In genomic region chr5:143642262-143642831, GRCm38 (mm10) we compare ENCODE assay signal across 10 mouse cellular contexts. TPM values are rescaled to one million over a fixed set of nuclear protein-coding genes. Genes with fewer than 3 reads are reported as not detected.
DNase-seq lines count a peak whose midpoint lies in the region; ATAC-seq and TF ChIP-seq lines count a peak whose summit lies in the region.
"Had no signal": no experiment of that assay in that cellular context is flagged by ENCODE, and none has a peak within 500 bp of the region (broad histone marks: within the 10 kb centered on the region; RNA-seq: fewer than 3 reads in every experiment).

No protein-coding gene starts in this region.

- H3K4me2 ChIP-seq in neural tube, embryonic 14.5 days (ENCODE audit: low read depth, low read length), result no peak overlapping the region
- H3K4me2 ChIP-seq in kidney, embryonic 16.5 days (replicated peaks; ENCODE audit: low read depth, low read length), result no peak overlapping the region
- H3K4me2 ChIP-seq in midbrain, embryonic 16.5 days (ENCODE audit: low read length), result no peak overlapping the region

- H3K4me1 ChIP-seq in heart, adult 2 months (ENCODE audit: control insufficient read depth, insufficient read depth, low read length), result peaks cover 30% of the 10 kb centered on the region
- peaks cover 19% of the 10 kb centered on the region; the same call in 1 of the 2 replicates for H3K4me1 ChIP-seq in neural tube, embryonic 14.5 days (ENCODE audit: control insufficient read depth, insufficient read depth, low read length)
- peaks cover 62% of the 10 kb centered on the region for H3K4me1 ChIP-seq in kidney, embryonic 16.5 days (ENCODE audit: insufficient read depth, low read length)
- 0 out of 2 replicates have a peak, but pooled peaks cover 4% of the 10 kb centered on the region for H3K4me1 ChIP-seq in midbrain, embryonic 10.5 days
- peaks cover 9% of the 10 kb centered on the region; the same call in 1 of the 2 replicates for H3K4me1 ChIP-seq in midbrain, embryonic 16.5 days (ENCODE audit: control insufficient read depth, insufficient read depth, low read length)

- peak overlapping the region; percentile 21; the same call in 1 of the 2 replicates for H3K9ac ChIP-seq in heart, adult 2 months (ENCODE audit: low read depth, low read length)
- no peak overlapping the region for H3K9ac ChIP-seq in neural tube, embryonic 14.5 days (replicated peaks; ENCODE audit: low read depth, low read length)
- H3K9ac ChIP-seq in kidney, embryonic 16.5 days (replicated peaks; ENCODE audit: low read length), result no peak overlapping the region
- no peak overlapping the region for H3K9ac ChIP-seq in midbrain, embryonic 16.5 days (ENCODE audit: low read depth, low read length)

- H3K4me3 ChIP-seq in heart, adult 2 months, result no peak overlapping the region
- no peak overlapping the region for H3K4me3 ChIP-seq in neural tube, embryonic 14.5 days (ENCODE audit: low read depth, low read length)
- no peak overlapping the region for H3K4me3 ChIP-seq in kidney, embryonic 16.5 days (ENCODE audit: low read length)
- no peak overlapping the region for H3K4me3 ChIP-seq in midbrain, embryonic 10.5 days
- H3K4me3 ChIP-seq in midbrain, embryonic 16.5 days (ENCODE audit: low read depth, low read length), result no peak overlapping the region

- WGBS in heart, adult 2 months, result 16% methylated on average over 4 of the region's 4 CpGs
- WGBS in neural tube, embryonic 14.5 days, result 33% methylated on average over 4 of the region's 4 CpGs
- WGBS in kidney, embryonic 16.5 days, result 55% methylated on average over 4 of the region's 4 CpGs
- WGBS in midbrain, embryonic 10.5 days, result 86% methylated on average over 4 of the region's 4 CpGs
- 58% methylated on average over 4 of the region's 4 CpGs for WGBS in midbrain, embryonic 16.5 days

- TF ChIP-seq EP300 in heart, adult 2 months (IDR thresholded peaks at IDR 0.05; ENCODE audit: insufficient read depth, low read depth, low read length), result no peak

- peak; percentile 28; the same call in 1 of the 2 replicates for ATAC-seq in neural tube, embryonic 14.5 days (ENCODE audit: low read depth)
- ATAC-seq in kidney, embryonic 16.5 days (ENCODE audit: low FRiP score, low TSS enrichment), result no peak
- ATAC-seq in midbrain, embryonic 16.5 days, result no peak

- TF ChIP-seq POLR2A in heart, adult 2 months (IDR thresholded peaks at IDR 0.05; ENCODE audit: insufficient read depth, low read depth, low read length), result no peak

- H3K9me3 ChIP-seq in neural tube, embryonic 14.5 days (ENCODE audit: control insufficient read depth, low read length), result no peaks in the 10 kb centered on the region
- no peaks in the 10 kb centered on the region for H3K9me3 ChIP-seq in kidney, embryonic 16.5 days (ENCODE audit: low read length)
- no peaks in the 10 kb centered on the region for H3K9me3 ChIP-seq in midbrain, embryonic 10.5 days (replicated peaks)
- no peaks in the 10 kb centered on the region for H3K9me3 ChIP-seq in midbrain, embryonic 16.5 days (replicated peaks; ENCODE audit: control insufficient read depth, low read length, poor library complexity, severe bottlenecking)

- H3K27me3 ChIP-seq in heart, adult 2 months (ENCODE audit: control insufficient read depth, insufficient read depth, low read length), result no peaks in the 10 kb centered on the region
- no peaks in the 10 kb centered on the region for H3K27me3 ChIP-seq in neural tube, embryonic 14.5 days (ENCODE audit: control insufficient read depth, insufficient read depth, low read length)
- H3K27me3 ChIP-seq in kidney, embryonic 16.5 days (ENCODE audit: insufficient read depth, low read length), result no peaks in the 10 kb centered on the region
- no peaks in the 10 kb centered on the region for H3K27me3 ChIP-seq in midbrain, embryonic 10.5 days (ENCODE audit: low read depth, poor library complexity, severe bottlenecking)
- H3K27me3 ChIP-seq in midbrain, embryonic 16.5 days (ENCODE audit: control insufficient read depth, insufficient read depth, low read depth, low read length), result no peaks in the 10 kb centered on the region

- peaks cover 11% of the 10 kb centered on the region; the same call in 1 of the 2 replicates for H3K36me3 ChIP-seq in heart, adult 2 months (ENCODE audit: control insufficient read depth, insufficient read depth, low read length)
- no peaks in the 10 kb centered on the region for H3K36me3 ChIP-seq in neural tube, embryonic 14.5 days (ENCODE audit: control insufficient read depth, insufficient read depth, low read length)
- no peaks in the 10 kb centered on the region for H3K36me3 ChIP-seq in kidney, embryonic 16.5 days (ENCODE audit: insufficient read depth, low read length)
- H3K36me3 ChIP-seq in midbrain, embryonic 10.5 days, result no peaks in the 10 kb centered on the region
- H3K36me3 ChIP-seq in midbrain, embryonic 16.5 days (ENCODE audit: control insufficient read depth, insufficient read depth, low read length), result no peaks in the 10 kb centered on the region

- TF ChIP-seq CTCF in heart, adult 2 months (IDR thresholded peaks at IDR 0.05), result no peak

- peaks cover 6% of the 10 kb centered on the region for H3K79me2 ChIP-seq in heart, adult 2 months (replicated peaks; ENCODE audit: control insufficient read depth, insufficient read depth, low read length)

- H3K27ac ChIP-seq in heart, adult 2 months, result peak overlapping the region; percentile 63
- peak overlapping the region; percentile 48; the same call in 1 of the 2 replicates for H3K27ac ChIP-seq in neural tube, embryonic 14.5 days (ENCODE audit: low read depth, low read length)
- H3K27ac ChIP-seq in kidney, embryonic 16.5 days (ENCODE audit: low read length), result peak overlapping the region; percentile 49
- H3K27ac ChIP-seq in midbrain, embryonic 10.5 days (replicated peaks), result no peak overlapping the region
- H3K27ac ChIP-seq in midbrain, embryonic 16.5 days (ENCODE audit: low read length), result no peak overlapping the region

- DNase-seq in heart, adult 2 months, result peak in 1 of 2 experiments; percentile 45
- DNase-seq in heart, adult 18-20 months, result no peak
- no peak for DNase-seq in neural tube, embryonic 10.5 days (ENCODE audit: extremely low spot score, low spot score)
- DNase-seq in T-cell, adult 2 months (ENCODE audit: low spot score), result no peak
- no peak for DNase-seq in midbrain, embryonic 10.5 days (ENCODE audit: low spot score)
- DNase-seq: cerebellum, adult 8-10 months; gastrocnemius, postnatal 14 days had no signal

- intact Hi-C loops in heart, adult 2 months (cut with DNase I), result no loop called here

RNA-seq across cellular contexts. Expression of gene Cyth3, which starts 20.1 kb away (rescaled TPM):
- 10 to 100 TPM; 26.1 to 44.6 TPM for total RNA-seq in heart, adult 2 months (2021)
- polyA plus RNA-seq in heart, adult 2 months (2012; rRNA removed), result 25.1 and 39.2 TPM in 2 replicates
- 10 to 100 TPM; 33.5 to 39.6 TPM for total RNA-seq in heart, adult 18-20 months (2021)
- 35.3 and 42.6 TPM in 2 replicates for polyA plus RNA-seq in neural tube, embryonic 14.5 days (2014; fragmentation: Nextera tagmentation; extraction: Ambion mirVana)
- polyA plus RNA-seq in kidney, embryonic 16.5 days (2015; fragmentation: Nextera tagmentation; extraction: Ambion mirVana), result 79.2 and 81.3 TPM in 2 replicates
- 28.1 and 31.7 TPM in 2 replicates for polyA plus RNA-seq in midbrain, embryonic 10.5 days (2016; fragmentation: Nextera tagmentation; extraction: Ambion mirVana)
- 40.2 and 40.7 TPM in 2 replicates for polyA plus RNA-seq in midbrain, embryonic 16.5 days (2015; fragmentation: Nextera tagmentation; extraction: Ambion mirVana)

Comparison
In these comparisons a context has a peak if more than half of its experiments do, and no peak if none do; other contexts are left out.
1. H3K27ac ChIP-seq: peak in heart, adult 2 months (single experiment), neural tube, embryonic 14.5 days (single experiment) and kidney, embryonic 16.5 days (single experiment); none in midbrain, embryonic 10.5 days (single experiment) and midbrain, embryonic 16.5 days (single experiment).